Mouse (Mus musculus): Measurements from ENCODE around the gene Srcap.
"Not testable (repeated sequence)": the region's sequence is repeated elsewhere in the genome, so short reads cannot be mapped to it uniquely, and the experiment has no call there.

The Srcap gene

GRCm38 (mm10) chr7:127489982-127490381 is 21.8 kb upstream of the Srcap start:
- DNase-seq (ENCODE audit: low spot score): peak; percentile 26

- DNase-seq (ENCODE audit: low spot score): no peak
These were observed 19.9 kb upstream of the Srcap start for GRCm38 (mm10) chr7:127491846-127492245.

- no peak for DNase-seq (ENCODE audit: low spot score)
These were observed 17.1 kb upstream of the Srcap start for GRCm38 (mm10) chr7:127494648-127495047.

- no peak for DNase-seq (ENCODE audit: low spot score)
These were observed 14.4 kb upstream of the Srcap start for GRCm38 (mm10) chr7:127497382-127497781.

GRCm38 (mm10) chr7:127498407-127498806 is 13.4 kb upstream of the Srcap start:
- no peak for DNase-seq (ENCODE audit: low spot score)

- DNase-seq (ENCODE audit: low spot score): no peak
These were observed 3.5 kb upstream of the Srcap start for GRCm38 (mm10) chr7:127508291-127508690.

- DNase-seq (ENCODE audit: low spot score): not testable (repeated sequence)
These were observed 2.0 kb upstream of the Srcap start for GRCm38 (mm10) chr7:127509830-127510229.

GRCm38 (mm10) chr7:127511241-127511640 is 542 bp upstream of the Srcap start:
- no peak for DNase-seq (ENCODE audit: low spot score)

GRCm38 (mm10) chr7:127512231-127513015 is 640 bp downstream of the Srcap start:
- peak; percentile 94 for DNase-seq (ENCODE audit: low spot score)

- DNase-seq (ENCODE audit: low spot score): no peak
These were observed 1.2 kb downstream of the Srcap start for GRCm38 (mm10) chr7:127513016-127513390.

- DNase-seq (ENCODE audit: low spot score): no peak
These were observed 2.0 kb downstream of the Srcap start for GRCm38 (mm10) chr7:127513781-127514180.

GRCm38 (mm10) chr7:127515846-127516245 is 4.1 kb downstream of the Srcap start:
- no peak for DNase-seq (ENCODE audit: low spot score)

- no peak for DNase-seq (ENCODE audit: low spot score)
These were observed 4.6 kb downstream of the Srcap start for GRCm38 (mm10) chr7:127516344-127516743.

GRCm38 (mm10) chr7:127519284-127519683 is 7.5 kb downstream of the Srcap start, which contains the start of gene Gm42715:
Gene Gm42715 (plus strand): TSS chr7:127519584.
- no peak for DNase-seq (ENCODE audit: low spot score)

- no peak for DNase-seq (ENCODE audit: low spot score)
These were observed 29.9 kb downstream of the Srcap start for GRCm38 (mm10) chr7:127541671-127542070.

- no peak for DNase-seq (ENCODE audit: low spot score)
These were observed 37.5 kb downstream of the Srcap start for GRCm38 (mm10) chr7:127549116-127549835.

GRCm38 (mm10) chr7:127551558-127551957 is 39.8 kb downstream of the Srcap start:
- no peak for DNase-seq (ENCODE audit: low spot score)

- DNase-seq (ENCODE audit: low spot score): no peak
These were observed 48.8 kb downstream of the Srcap start for GRCm38 (mm10) chr7:127560580-127560979.

- no peak for DNase-seq (ENCODE audit: low spot score)
These were observed 49.6 kb downstream of the Srcap start, which contains the start of gene Tmem265 for GRCm38 (mm10) chr7:127561340-127561858. Gene Tmem265 (plus strand): TSS chr7:127561390.

- no peak for DNase-seq (ENCODE audit: low spot score)
These were observed 52.8 kb downstream of the Srcap start for GRCm38 (mm10) chr7:127564381-127565150.

- DNase-seq (ENCODE audit: low spot score): peak; percentile 95
These were observed 61.2 kb downstream of the Srcap start, which contains the start of gene Phkg2 for GRCm38 (mm10) chr7:127572895-127573471. Gene Phkg2 (plus strand): TSS chr7:127573340.
